Mouse (Mus musculus): ENCODE data around the gene Galr3. TPM values are rescaled to one million over a fixed set of nuclear protein-coding genes. Genes with fewer than 3 reads are reported as not detected.

Gene Galr3
- polyA plus RNA-seq, 1 experiment from 2014 or later, result not detected

- no peak overlapping the region for H3K4me2 ChIP-seq
- DNase-seq (ENCODE audit: low spot score, missing footprints) (no peak), ATAC-seq (ENCODE audit: low FRiP score) (no peak)
- H3K4me3 ChIP-seq (ENCODE audit: low read depth, low read length), result no peak overlapping the region
- no peaks in the 10 kb centered on the region; the same call in 1 of the 2 replicates for H3K36me3 ChIP-seq (ENCODE audit: control insufficient read depth, insufficient read depth, low read length)
- H3K27ac ChIP-seq (ENCODE audit: low read depth, low read length), result no peak overlapping the region
- no peak overlapping the region for H3K9ac ChIP-seq (ENCODE audit: low read length)
- 64% methylated on average over 3 of the region's 3 CpGs for WGBS
- no peaks in the 10 kb centered on the region for H3K4me1 ChIP-seq (ENCODE audit: control insufficient read depth, insufficient read depth, low read length)
- H3K9me3 ChIP-seq (ENCODE audit: control insufficient read depth, low read length), result no peaks in the 10 kb centered on the region
- H3K27me3 ChIP-seq (ENCODE audit: control insufficient read depth, insufficient read depth, low read length), result no peaks in the 10 kb centered on the region
These were observed 22.8 kb upstream of the Galr3 start for GRCm38 (mm10) chr15:79018886-79019285.

GRCm38 (mm10) chr15:79022671-79023230 is 18.9 kb upstream of the Galr3 start:
- Histone ChIP-seq H3K4me3 (ENCODE audit: low read depth, low read length) (no peak overlapping the region), H3K9me3 (ENCODE audit: control insufficient read depth, low read length) (no peaks in the 10 kb centered on the region), H3K9ac (ENCODE audit: low read length) (no peak overlapping the region), H3K27ac (ENCODE audit: low read depth, low read length) (no peak overlapping the region), H3K4me1 (ENCODE audit: control insufficient read depth, insufficient read depth, low read length) (peaks cover 15% of the 10 kb centered on the region), H3K27me3 (ENCODE audit: control insufficient read depth, insufficient read depth, low read length) (no peaks in the 10 kb centered on the region), H3K36me3 (ENCODE audit: control insufficient read depth, insufficient read depth, low read length) (no peaks in the 10 kb centered on the region; the same call in 1 of the 2 replicates), H3K4me2 (no peak overlapping the region)
- no peak for ATAC-seq (ENCODE audit: low FRiP score)
- WGBS, result 71% methylated on average over 10 of the region's 10 CpGs
- DNase-seq (ENCODE audit: low spot score, missing footprints), result no peak

- Histone ChIP-seq H3K9ac (ENCODE audit: low read length) (no peak overlapping the region; the same call in 1 of the 2 replicates), H3K36me3 (ENCODE audit: control insufficient read depth, insufficient read depth, low read length) (no peaks in the 10 kb centered on the region; the same call in 1 of the 2 replicates), H3K27me3 (ENCODE audit: control insufficient read depth, insufficient read depth, low read length) (no peaks in the 10 kb centered on the region), H3K27ac (ENCODE audit: low read depth, low read length) (no peak overlapping the region), H3K4me3 (ENCODE audit: low read depth, low read length) (no peak overlapping the region), H3K4me2 (no peak overlapping the region), H3K9me3 (ENCODE audit: control insufficient read depth, low read length) (no peaks in the 10 kb centered on the region), H3K4me1 (ENCODE audit: control insufficient read depth, insufficient read depth, low read length) (peaks cover 15% of the 10 kb centered on the region)
- WGBS, result 38% methylated on average over 1 of the region's 1 CpGs
- DNase-seq (ENCODE audit: low spot score, missing footprints), result no peak
- ATAC-seq (ENCODE audit: low FRiP score), result no peak
These were observed 18.3 kb upstream of the Galr3 start for GRCm38 (mm10) chr15:79023366-79023765.

- Histone ChIP-seq H3K9me3 (ENCODE audit: control insufficient read depth, low read length) (no peaks in the 10 kb centered on the region), H3K4me1 (ENCODE audit: control insufficient read depth, insufficient read depth, low read length) (peaks cover 25% of the 10 kb centered on the region), H3K27me3 (ENCODE audit: control insufficient read depth, insufficient read depth, low read length) (no peaks in the 10 kb centered on the region), H3K4me2 (peak overlapping the region; percentile 35), H3K36me3 (ENCODE audit: control insufficient read depth, insufficient read depth, low read length) (no peaks in the 10 kb centered on the region), H3K4me3 (ENCODE audit: low read depth, low read length) (0 out of 2 replicates have a peak overlapping the region, but pooled peaks have one; percentile 9), H3K9ac (ENCODE audit: low read length) (peak overlapping the region; percentile 38; the same call in 1 of the 2 replicates), H3K27ac (ENCODE audit: low read depth, low read length) (no peak overlapping the region)
- peak; percentile 91 for DNase-seq (ENCODE audit: low spot score, missing footprints)
- WGBS, result 8% methylated on average over 16 of the region's 18 CpGs
- ATAC-seq (ENCODE audit: low FRiP score), result no peak
These were observed 15.9 kb upstream of the Galr3 start for GRCm38 (mm10) chr15:79025687-79026308.

- Histone ChIP-seq H3K27ac (ENCODE audit: low read depth, low read length) (no peak overlapping the region), H3K4me2 (peak overlapping the region; percentile 97), H3K36me3 (ENCODE audit: control insufficient read depth, insufficient read depth, low read length) (no peaks in the 10 kb centered on the region), H3K27me3 (ENCODE audit: control insufficient read depth, insufficient read depth, low read length) (no peaks in the 10 kb centered on the region), H3K9ac (ENCODE audit: low read length) (no peak overlapping the region), H3K9me3 (ENCODE audit: control insufficient read depth, low read length) (no peaks in the 10 kb centered on the region), H3K4me1 (ENCODE audit: control insufficient read depth, insufficient read depth, low read length) (peaks cover 30% of the 10 kb centered on the region), H3K4me3 (ENCODE audit: low read depth, low read length) (no peak overlapping the region; the same call in 1 of the 2 replicates)
- 48% methylated on average over 14 of the region's 14 CpGs for WGBS
- no peak for DNase-seq (ENCODE audit: low spot score, missing footprints)
- ATAC-seq (ENCODE audit: low FRiP score), result no peak
These were observed 15.0 kb upstream of the Galr3 start for GRCm38 (mm10) chr15:79026511-79027290.

GRCm38 (mm10) chr15:79027291-79028205 is 14.1 kb upstream of the Galr3 start:
- H3K4me2 ChIP-seq, result peak overlapping the region; percentile 97
- no peaks in the 10 kb centered on the region for H3K36me3 ChIP-seq (ENCODE audit: control insufficient read depth, insufficient read depth, low read length)
- H3K9ac ChIP-seq (ENCODE audit: low read length), result peak overlapping the region; percentile 100
- peak overlapping the region; percentile 72 for H3K4me3 ChIP-seq (ENCODE audit: low read depth, low read length)
- peaks cover 32% of the 10 kb centered on the region for H3K4me1 ChIP-seq (ENCODE audit: control insufficient read depth, insufficient read depth, low read length)
- DNase-seq (ENCODE audit: low spot score, missing footprints), result peak; percentile 92
- 6% methylated on average over 46 of the region's 46 CpGs for WGBS
- H3K9me3 ChIP-seq (ENCODE audit: control insufficient read depth, low read length), result no peaks in the 10 kb centered on the region
- peak; percentile 34; the same call in 1 of the 2 replicates for ATAC-seq (ENCODE audit: low FRiP score)
- no peaks in the 10 kb centered on the region for H3K27me3 ChIP-seq (ENCODE audit: control insufficient read depth, insufficient read depth, low read length)
- H3K27ac ChIP-seq (ENCODE audit: low read depth, low read length), result peak overlapping the region; percentile 86

- Histone ChIP-seq H3K4me3 (ENCODE audit: low read depth, low read length) (peak within 1 kb of the TSS; percentile 72), H3K36me3 (ENCODE audit: control insufficient read depth, insufficient read depth, low read length) (no peaks in the 10 kb centered on the region), H3K9ac (ENCODE audit: low read length) (peak within 1 kb of the TSS; percentile 100), H3K27me3 (ENCODE audit: control insufficient read depth, insufficient read depth, low read length) (no peaks in the 10 kb centered on the region), H3K9me3 (ENCODE audit: control insufficient read depth, low read length) (no peaks in the 10 kb centered on the region), H3K4me2 (peak within 1 kb of the TSS; percentile 97), H3K27ac (ENCODE audit: low read depth, low read length) (peak within 1 kb of the TSS; percentile 86), H3K4me1 (ENCODE audit: control insufficient read depth, insufficient read depth, low read length) (peaks cover 32% of the 10 kb centered on the region)
- under 1% methylated on average over 53 of the region's 58 CpGs for WGBS
- DNase-seq (ENCODE audit: low spot score, missing footprints) (peak; percentile 100), ATAC-seq (ENCODE audit: low FRiP score) (peak; percentile 83)
These were observed 13.4 kb upstream of the Galr3 start, which contains the start of gene H1f0 for GRCm38 (mm10) chr15:79028237-79028738. TSS of gene H1f0 (plus strand) at chr15:79028450.

GRCm38 (mm10) chr15:79028823-79029484 is 12.7 kb upstream of the Galr3 start:
- Histone ChIP-seq H3K4me1 (ENCODE audit: control insufficient read depth, insufficient read depth, low read length) (peaks cover 32% of the 10 kb centered on the region), H3K9me3 (ENCODE audit: control insufficient read depth, low read length) (no peaks in the 10 kb centered on the region), H3K36me3 (ENCODE audit: control insufficient read depth, insufficient read depth, low read length) (no peaks in the 10 kb centered on the region), H3K9ac (ENCODE audit: low read length) (peak overlapping the region; percentile 100), H3K27ac (ENCODE audit: low read depth, low read length) (peak overlapping the region; percentile 86), H3K27me3 (ENCODE audit: control insufficient read depth, insufficient read depth, low read length) (no peaks in the 10 kb centered on the region), H3K4me3 (ENCODE audit: low read depth, low read length) (peak overlapping the region; percentile 72), H3K4me2 (peak overlapping the region; percentile 97)
- no peak for ATAC-seq (ENCODE audit: low FRiP score)
- WGBS, result 30% methylated on average over 16 of the region's 16 CpGs
- DNase-seq (ENCODE audit: low spot score, missing footprints), result peak; percentile 94

All from midbrain, embryonic 11.5 days (tissue).